Mouse (Mus musculus) kidney, postnatal 36 days (tissue): ENCODE measurements at regions not wholly inside any gene's neighbourhood (a gene's known extent, or its start where the extent isn't known, plus 50 kb on each side); places are given as distances from the start of the nearest gene placed in this dataset.
A peak's percentile ranks its signal among the peaks of the same experiment; 100 is the strongest.

Experiments
- DNase-seq, 2 experiments: peaks; one replicate each; pipeline ENCODE4 v3.0.0; 2021 to 2022; ENCODE audit warnings: mixed read lengths in 2 of 2

- DNase-seq = peak in 1 of 2 experiments; percentile 21
Observed at GRCm38 (mm10) chr13:5802079-5802478, 59.2 kb upstream of the Klf6 start.

GRCm38 (mm10) chr13:5802826-5803225 lies 58.5 kb upstream of the Klf6 start:
- peak in 1 of 2 experiments; percentile 37 for DNase-seq

- peak; percentile 89 to 92 for DNase-seq
Observed at GRCm38 (mm10) chr13:5803540-5804380, 57.5 kb upstream of the Klf6 start.

GRCm38 (mm10) chr13:5804381-5804941 lies 56.8 kb upstream of the Klf6 start:
- DNase-seq = peak in 1 of 2 experiments; percentile 14

- no peak for DNase-seq
Observed at GRCm38 (mm10) chr13:5808380-5808779, 52.9 kb upstream of the Klf6 start.
